Mouse (Mus musculus): ENCODE data around the gene Slc9a3r2. TPM values are rescaled to one million over a fixed set of nuclear protein-coding genes. Genes with fewer than 3 reads are reported as not detected.

Gene Slc9a3r2
- polyA plus RNA-seq, 1 experiment from 2014 or later: 12.5 TPM

GRCm38 (mm10) chr17:24641944-24642343, 8.2 kb downstream of the Slc9a3r2 start:
- DNase-seq: no peak
- no peak overlapping the region for H3K4me3 ChIP-seq (ENCODE audit: low read depth, low read length)
- no peak for ATAC-seq
- peaks cover 5% of the 10 kb centered on the region; the same call in 1 of the 2 replicates for H3K36me3 ChIP-seq (replicated peaks; ENCODE audit: insufficient read depth, low read length)
- no peaks in the 10 kb centered on the region for H3K27me3 ChIP-seq (ENCODE audit: insufficient read depth, low read length)
- H3K4me2 ChIP-seq (ENCODE audit: low read depth, low read length): no peak overlapping the region
- H3K4me1 ChIP-seq (ENCODE audit: insufficient read depth): peaks cover 17% of the 10 kb centered on the region
- no peak overlapping the region for H3K27ac ChIP-seq (ENCODE audit: low read depth)
- no peak overlapping the region for H3K9ac ChIP-seq (replicated peaks)
- no peaks in the 10 kb centered on the region for H3K9me3 ChIP-seq (ENCODE audit: low read length)
- TF ChIP-seq CTCF (IDR thresholded peaks at IDR 0.05; ENCODE audit: low read depth): no peak
- TF ChIP-seq EP300 (IDR thresholded peaks at IDR 0.05; ENCODE audit: low read depth): no peak
- 86% methylated on average over 14 of the region's 14 CpGs for WGBS (ENCODE audit: insufficient replicate concordance)

DNA sequence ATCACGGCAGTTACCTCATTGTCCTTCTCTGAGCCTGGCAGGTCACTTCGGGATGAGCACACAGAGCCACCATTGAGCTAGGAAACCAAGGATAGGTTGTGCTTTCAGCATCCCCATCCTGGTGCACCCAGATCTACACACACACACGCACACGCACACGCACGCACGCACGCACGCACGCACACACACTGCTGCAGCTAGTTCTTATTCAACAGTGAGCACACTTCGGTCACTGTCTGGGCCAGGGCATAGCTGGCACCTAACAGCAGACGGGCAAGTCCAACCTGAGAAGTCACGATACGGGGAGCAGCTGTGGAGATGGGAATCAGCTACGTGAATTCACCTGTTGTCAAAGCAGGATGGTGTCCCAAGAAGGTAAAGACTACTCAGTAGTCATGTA, 9.5 kb downstream of the Slc9a3r2 start:
- no peak overlapping the region for H3K4me3 ChIP-seq (ENCODE audit: low read depth, low read length)
- H3K9ac ChIP-seq (replicated peaks): no peak overlapping the region
- peaks cover 21% of the 10 kb centered on the region for H3K4me1 ChIP-seq (ENCODE audit: insufficient read depth)
- DNase-seq: no peak
- H3K36me3 ChIP-seq (replicated peaks; ENCODE audit: insufficient read depth, low read length): peaks cover 5% of the 10 kb centered on the region; the same call in 1 of the 2 replicates
- no peaks in the 10 kb centered on the region for H3K27me3 ChIP-seq (ENCODE audit: insufficient read depth, low read length)
- H3K9me3 ChIP-seq (ENCODE audit: low read length): no peaks in the 10 kb centered on the region
- TF ChIP-seq CTCF (IDR thresholded peaks at IDR 0.05; ENCODE audit: low read depth) (no peak), EP300 (IDR thresholded peaks at IDR 0.05; ENCODE audit: low read depth) (no peak)
- 87% methylated on average over 15 of the region's 15 CpGs for WGBS (ENCODE audit: insufficient replicate concordance)
- no peak for ATAC-seq
- no peak overlapping the region for H3K27ac ChIP-seq (ENCODE audit: low read depth)
- no peak overlapping the region for H3K4me2 ChIP-seq (ENCODE audit: low read depth, low read length)

- no peak overlapping the region for H3K4me3 ChIP-seq (ENCODE audit: low read depth, low read length)
- ATAC-seq (no peak), DNase-seq (no peak)
- 82% methylated on average over 7 of the region's 7 CpGs for WGBS (ENCODE audit: insufficient replicate concordance)
- H3K27me3 ChIP-seq (ENCODE audit: insufficient read depth, low read length): no peaks in the 10 kb centered on the region
- no peak overlapping the region for H3K27ac ChIP-seq (ENCODE audit: low read depth)
- peaks cover 5% of the 10 kb centered on the region; the same call in 1 of the 2 replicates for H3K36me3 ChIP-seq (replicated peaks; ENCODE audit: insufficient read depth, low read length)
- TF ChIP-seq EP300 (IDR thresholded peaks at IDR 0.05; ENCODE audit: low read depth) (no peak), CTCF (IDR thresholded peaks at IDR 0.05; ENCODE audit: low read depth) (no peak)
- H3K9me3 ChIP-seq (ENCODE audit: low read length): no peaks in the 10 kb centered on the region
- H3K4me1 ChIP-seq (ENCODE audit: insufficient read depth): peaks cover 17% of the 10 kb centered on the region
- no peak overlapping the region for H3K9ac ChIP-seq (replicated peaks)
- no peak overlapping the region for H3K4me2 ChIP-seq (ENCODE audit: low read depth, low read length)
These were observed 10.0 kb downstream of the Slc9a3r2 start for GRCm38 (mm10) chr17:24640119-24640518.

GRCm38 (mm10) chr17:24639571-24639988, 10.5 kb downstream of the Slc9a3r2 start:
- Histone ChIP-seq H3K27me3 (ENCODE audit: insufficient read depth, low read length) (no peaks in the 10 kb centered on the region), H3K4me2 (ENCODE audit: low read depth, low read length) (no peak overlapping the region), H3K4me1 (ENCODE audit: insufficient read depth) (peaks cover 13% of the 10 kb centered on the region), H3K4me3 (ENCODE audit: low read depth, low read length) (no peak overlapping the region), H3K36me3 (replicated peaks; ENCODE audit: insufficient read depth, low read length) (peaks cover 5% of the 10 kb centered on the region; the same call in 1 of the 2 replicates), H3K9ac (replicated peaks) (no peak overlapping the region), H3K9me3 (ENCODE audit: low read length) (no peaks in the 10 kb centered on the region), H3K27ac (ENCODE audit: low read depth) (no peak overlapping the region; the same call in 1 of the 2 replicates)
- DNase-seq: no peak
- no peak for ATAC-seq
- 71% methylated on average over 5 of the region's 5 CpGs for WGBS (ENCODE audit: insufficient replicate concordance)
- TF ChIP-seq EP300 (IDR thresholded peaks at IDR 0.05; ENCODE audit: low read depth) (no peak), CTCF (IDR thresholded peaks at IDR 0.05; ENCODE audit: low read depth) (no peak)

- H3K4me2 ChIP-seq (ENCODE audit: low read depth, low read length): no peak overlapping the region
- peaks cover 5% of the 10 kb centered on the region; the same call in 1 of the 2 replicates for H3K36me3 ChIP-seq (replicated peaks; ENCODE audit: insufficient read depth, low read length)
- H3K4me1 ChIP-seq (ENCODE audit: insufficient read depth): peaks cover 7% of the 10 kb centered on the region; the same call in 1 of the 2 replicates
- no peak overlapping the region for H3K27ac ChIP-seq (ENCODE audit: low read depth)
- H3K4me3 ChIP-seq (ENCODE audit: low read depth, low read length): no peak overlapping the region
- 61% methylated on average over 9 of the region's 9 CpGs for WGBS (ENCODE audit: insufficient replicate concordance)
- ATAC-seq (peak; percentile 35; the same call in 1 of the 2 replicates), DNase-seq (no peak)
- no peaks in the 10 kb centered on the region for H3K27me3 ChIP-seq (ENCODE audit: insufficient read depth, low read length)
- no peak overlapping the region for H3K9ac ChIP-seq (replicated peaks)
- no peaks in the 10 kb centered on the region for H3K9me3 ChIP-seq (ENCODE audit: low read length)
- TF ChIP-seq EP300 (IDR thresholded peaks at IDR 0.05; ENCODE audit: low read depth): no peak
These were observed 11.3 kb downstream of the Slc9a3r2 start for GRCm38 (mm10) chr17:24638840-24639239.

GRCm38 (mm10) chr17:24638214-24638613, 11.9 kb downstream of the Slc9a3r2 start:
- Histone ChIP-seq H3K4me1 (ENCODE audit: insufficient read depth) (peaks cover 9% of the 10 kb centered on the region), H3K9me3 (ENCODE audit: low read length) (no peaks in the 10 kb centered on the region), H3K27ac (ENCODE audit: low read depth) (no peak overlapping the region), H3K9ac (replicated peaks) (no peak overlapping the region), H3K4me3 (ENCODE audit: low read depth, low read length) (no peak overlapping the region), H3K4me2 (ENCODE audit: low read depth, low read length) (no peak overlapping the region), H3K27me3 (ENCODE audit: insufficient read depth, low read length) (no peaks in the 10 kb centered on the region), H3K36me3 (replicated peaks; ENCODE audit: insufficient read depth, low read length) (peaks cover 5% of the 10 kb centered on the region; the same call in 1 of the 2 replicates)
- ATAC-seq: no peak
- DNase-seq: no peak
- whole genome bisulfite sequencing (ENCODE audit: insufficient replicate concordance): 75% methylated on average over 4 of the region's 4 CpGs
- TF ChIP-seq CTCF (IDR thresholded peaks at IDR 0.05; ENCODE audit: low read depth): no peak
- no peak for TF ChIP-seq EP300 (IDR thresholded peaks at IDR 0.05; ENCODE audit: low read depth)
